ENCODE assay signal across 8 mouse cellular contexts in the genomic region with DNA sequence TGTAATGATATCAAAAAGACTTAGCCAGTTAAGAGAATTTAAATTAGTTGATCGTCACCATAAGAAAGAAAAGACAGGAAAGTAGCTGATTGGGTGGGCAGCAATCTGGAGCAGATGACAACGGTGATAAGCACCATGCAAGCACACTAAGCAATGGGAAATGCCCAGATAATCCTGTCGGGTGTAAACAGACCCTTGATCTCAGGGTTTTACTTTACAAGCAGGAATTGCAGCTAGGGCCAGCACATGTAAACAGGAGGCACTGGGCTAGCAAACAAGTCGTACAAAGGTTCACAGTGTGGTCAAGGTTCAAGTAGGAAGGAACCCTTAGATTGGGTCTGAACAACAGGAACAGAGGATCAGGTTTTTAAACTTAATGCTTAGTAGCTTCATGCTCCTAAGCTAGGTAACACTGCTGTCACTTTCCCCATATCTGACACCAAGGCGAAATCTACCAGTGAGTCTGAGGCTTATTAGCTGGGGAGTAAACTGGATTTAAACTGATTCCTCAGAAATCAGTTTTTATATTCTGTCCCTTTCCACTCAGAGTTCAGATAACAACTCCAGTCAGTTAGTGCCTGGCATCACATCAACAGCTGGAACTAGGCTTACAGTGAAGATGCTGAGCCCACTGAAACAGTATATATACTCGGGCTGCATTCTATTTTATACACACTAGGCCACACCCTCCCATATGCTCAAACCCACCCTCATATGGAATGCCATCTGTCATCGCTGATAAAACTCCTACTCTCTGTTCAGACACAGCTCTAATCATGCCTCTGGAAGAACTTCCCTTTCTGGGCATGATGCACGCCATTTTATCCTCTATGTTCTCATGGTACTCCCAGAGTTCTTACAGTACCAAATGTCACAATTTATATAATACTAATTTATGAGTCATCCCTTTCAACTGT. TPM values are rescaled to one million over a fixed set of nuclear protein-coding genes. Genes with fewer than 3 reads are reported as not detected.
DNase-seq lines count a peak whose midpoint lies in the region; ATAC-seq and TF ChIP-seq lines count a peak whose summit lies in the region.

No protein-coding gene starts in this region.

- peaks cover 17% of the 10 kb centered on the region for H3K4me1 ChIP-seq in heart, embryonic 12.5 days (replicated peaks)
- peaks cover 3% of the 10 kb centered on the region for H3K4me1 ChIP-seq in heart, adult 2 months (ENCODE audit: control insufficient read depth, insufficient read depth, low read length)
- H3K4me1 ChIP-seq in liver, embryonic 11.5 days (replicated peaks; ENCODE audit: control insufficient read depth, insufficient read depth, low read length): peaks cover 11% of the 10 kb centered on the region

- no peak overlapping the region for H3K27ac ChIP-seq in heart, embryonic 12.5 days (ENCODE audit: poor library complexity, severe bottlenecking)
- H3K27ac ChIP-seq in heart, adult 2 months: no peak overlapping the region
- H3K27ac ChIP-seq in liver, embryonic 11.5 days (ENCODE audit: low read depth, low read length): peak overlapping the region; percentile 67

- intact Hi-C loops in heart, adult 2 months (cut with DNase I): loop anchor here (5.0 to 10.0 kb wide), 2 partner anchors 51 to 226 kb away; a partner anchor contains a TSS

- no peaks in the 10 kb centered on the region for H3K79me2 ChIP-seq in heart, adult 2 months (replicated peaks; ENCODE audit: control insufficient read depth, insufficient read depth, low read length)

- TF ChIP-seq CTCF in heart, adult 2 months (IDR thresholded peaks at IDR 0.05): no peak

- no peaks in the 10 kb centered on the region for H3K9me3 ChIP-seq in heart, embryonic 12.5 days (replicated peaks)
- no peaks in the 10 kb centered on the region for H3K9me3 ChIP-seq in liver, embryonic 11.5 days (ENCODE audit: control insufficient read depth, low read length)

- H3K27me3 ChIP-seq in heart, embryonic 12.5 days (replicated peaks): no peaks in the 10 kb centered on the region
- H3K27me3 ChIP-seq in heart, adult 2 months (ENCODE audit: control insufficient read depth, insufficient read depth, low read length): no peaks in the 10 kb centered on the region
- H3K27me3 ChIP-seq in liver, embryonic 11.5 days (replicated peaks; ENCODE audit: control insufficient read depth, insufficient read depth, low read length): no peaks in the 10 kb centered on the region

- H3K36me3 ChIP-seq in heart, embryonic 12.5 days: peaks cover 7% of the 10 kb centered on the region; the same call in 1 of the 2 replicates
- peaks cover 3% of the 10 kb centered on the region for H3K36me3 ChIP-seq in heart, adult 2 months (ENCODE audit: control insufficient read depth, insufficient read depth, low read length)
- H3K36me3 ChIP-seq in liver, embryonic 11.5 days (ENCODE audit: control insufficient read depth, insufficient read depth, low read length): no peaks in the 10 kb centered on the region

- H3K9ac ChIP-seq in heart, embryonic 12.5 days: no peak overlapping the region
- no peak overlapping the region for H3K9ac ChIP-seq in heart, adult 2 months (ENCODE audit: low read depth, low read length)
- no peak overlapping the region for H3K9ac ChIP-seq in liver, embryonic 11.5 days (ENCODE audit: low read depth, low read length)

- DNase-seq in heart, adult 2 months: no peak
- DNase-seq in kidney, adult 8-10 months: peak; percentile 63 to 81
- no peak for DNase-seq in liver, embryonic 11.5 days (ENCODE audit: low spot score)
- DNase-seq in gastrocnemius, adult 8-10 months (ENCODE audit: low spot score in 2 of 2): no peak
- DNase-seq in spleen, postnatal 4 days (ENCODE audit: low spot score in 2 of 2): no peak

- TF ChIP-seq EP300 in heart, adult 2 months (IDR thresholded peaks at IDR 0.05; ENCODE audit: insufficient read depth, low read depth, low read length): no peak

- WGBS in heart, embryonic 12.5 days: 37% methylated on average over 8 of the region's 8 CpGs
- WGBS in heart, adult 2 months: 65% methylated on average over 8 of the region's 8 CpGs
- WGBS in liver, embryonic 11.5 days: 25% methylated on average over 8 of the region's 8 CpGs

- ATAC-seq in heart, embryonic 12.5 days (ENCODE audit: insufficient number of reproducible peaks, low FRiP score): 0 out of 2 replicates have a peak, but pooled peaks have one; percentile 59
- ATAC-seq in common myeloid progenitor, adult 5-6 weeks (replicated peaks; ENCODE audit: low read depth, poor library complexity, severe bottlenecking): peak; percentile 58
- ATAC-seq in liver, embryonic 11.5 days (replicated peaks; ENCODE audit: low FRiP score): peak; percentile 93
- no peak for ATAC-seq in cerebellum, adult (ENCODE audit: insufficient number of reproducible peaks, low FRiP score, low TSS enrichment)

- H3K4me2 ChIP-seq in heart, embryonic 12.5 days: no peak overlapping the region
- peak overlapping the region; percentile 32 for H3K4me2 ChIP-seq in liver, embryonic 11.5 days

- no peak overlapping the region for H3K4me3 ChIP-seq in heart, embryonic 12.5 days
- H3K4me3 ChIP-seq in heart, adult 2 months: no peak overlapping the region
- no peak overlapping the region for H3K4me3 ChIP-seq in liver, embryonic 11.5 days (ENCODE audit: low read depth, low read length)

- TF ChIP-seq POLR2A in heart, adult 2 months (IDR thresholded peaks at IDR 0.05; ENCODE audit: insufficient read depth, low read depth, low read length): no peak

RNA-seq across cellular contexts. Expression of a gene that starts 20.7 kb away (rescaled TPM):
- 7.4 and 8.2 TPM in 2 replicates for polyA plus RNA-seq in heart, embryonic 12.5 days (2016; fragmentation: Nextera tagmentation; extraction: Ambion mirVana)
- 1 to 10 TPM; 5.2 to 7.0 TPM for total RNA-seq in heart, adult 2 months (2021)
- 3.3 and 7.8 TPM in 2 replicates for polyA plus RNA-seq in heart, adult 2 months (2012; rRNA removed)
- total RNA-seq in common myeloid progenitor, adult 5-6 weeks (2017): 11.3 and 12.4 TPM in 2 replicates
- polyA plus RNA-seq in liver, embryonic 11.5 days (2014; fragmentation: Nextera tagmentation; extraction: Ambion mirVana): 10.2 and 13.4 TPM in 2 replicates
- 1 to 10 TPM; 2.4 to 4.1 (median 3.7) TPM for total RNA-seq in gastrocnemius, adult 8-10 months (2022)

RNA-seq across cellular contexts. Expression of a gene that starts 32.2 kb away (rescaled TPM):
- 0.57 and 0.59 TPM in 2 replicates for polyA plus RNA-seq in heart, embryonic 12.5 days (2016; fragmentation: Nextera tagmentation; extraction: Ambion mirVana)
- 1 to 10 TPM in 1 of 2 experiments, under 1 TPM in 1; 0.81 to 1.1 TPM for total RNA-seq in heart, adult 2 months (2021)
- 0.27 and 0.47 TPM in 2 replicates for polyA plus RNA-seq in heart, adult 2 months (2012; rRNA removed)
- total RNA-seq in common myeloid progenitor, adult 5-6 weeks (2017): 0.09 TPM in 1 of 2 replicates, not detected in the other
- 0.14 and 0.15 TPM in 2 replicates for polyA plus RNA-seq in liver, embryonic 11.5 days (2014; fragmentation: Nextera tagmentation; extraction: Ambion mirVana)
- under 1 TPM; 0.02 to 0.05 (median 0.04) TPM for total RNA-seq in gastrocnemius, adult 8-10 months (2022)

RNA-seq across cellular contexts. Expression of a gene that starts 49.9 kb away (rescaled TPM):
- 912 and 971 TPM in 2 replicates for polyA plus RNA-seq in heart, embryonic 12.5 days (2016; fragmentation: Nextera tagmentation; extraction: Ambion mirVana)
- 100 to 1,000 TPM; 264 to 265 TPM for total RNA-seq in heart, adult 2 months (2021)
- polyA plus RNA-seq in heart, adult 2 months (2012; rRNA removed): 408 and 528 TPM in 2 replicates
- 707 and 896 TPM in 2 replicates for total RNA-seq in common myeloid progenitor, adult 5-6 weeks (2017)
- 222 and 235 TPM in 2 replicates for polyA plus RNA-seq in liver, embryonic 11.5 days (2014; fragmentation: Nextera tagmentation; extraction: Ambion mirVana)
- 100 to 1,000 TPM in 1 of 4 experiments, 10 to 100 TPM in 3; 64.2 to 139 (median 92.0) TPM for total RNA-seq in gastrocnemius, adult 8-10 months (2022)

Comparison
In these comparisons a context has a peak if more than half of its experiments do, and no peak if none do; other contexts are left out.
1. DNase-seq: peak in kidney, adult 8-10 months (2 of 2); none in heart, adult 2 months (0 of 2), liver, embryonic 11.5 days (single experiment), gastrocnemius, adult 8-10 months (0 of 2) and spleen, postnatal 4 days (0 of 2).